Mouse (Mus musculus) forebrain, embryonic 10.5 days (tissue): ENCODE data around the gene Hpd. TPM values are rescaled to one million over a fixed set of nuclear protein-coding genes. Genes with fewer than 3 reads are reported as not detected.
A peak's percentile ranks its signal among the peaks of the same experiment; 100 is the strongest.

ENCODE experiments used
- DNase-seq: peaks from one replicate; pipeline ENCODE4 v3.0.0-alpha.2; 2017; ENCODE audit warnings: low spot score; ENCODE audit errors: extremely low spot score
- H3K27ac ChIP-seq: fragments of 300-500 bp; sonication (generic); 2 replicates; pipeline ENCODE4 v1.5.1; 2016; ENCODE audit warnings: mild to moderate bottlenecking
- H3K27me3 ChIP-seq: fragments of 300-500 bp; sonication (generic); 2 replicates; pipeline ENCODE4 v1.6.1; 2016; ENCODE audit warnings: mild to moderate bottlenecking; ENCODE audit not compliant: poor library complexity, severe bottlenecking
- H3K36me3 ChIP-seq: fragments of 300-500 bp; sonication (generic); replicated peaks from 2 replicates; pipeline ENCODE4 v1.6.1; 2016; ENCODE audit warnings: mild to moderate bottlenecking, moderate library complexity
- H3K4me1 ChIP-seq: fragments of 300-500 bp; sonication (generic); 2 replicates; pipeline ENCODE4 v1.6.1; 2016
- H3K4me3 ChIP-seq: fragments of 300-500 bp; sonication (generic); 2 replicates; pipeline ENCODE4 v1.5.1; 2016; ENCODE audit warnings: mild to moderate bottlenecking, moderate library complexity
- H3K9me3 ChIP-seq: fragments of 300-500 bp; sonication (generic); 2 replicates; pipeline ENCODE4 v1.6.1; 2016; ENCODE audit warnings: mild to moderate bottlenecking, moderate library complexity
- WGBS: fragments of 180-500 bp; shearing (Covaris S2); methylation state at CpG from one replicate; pipeline ENCODE4 v1.1.7; 2016; 5-methylcytosine and 5-hydroxymethylcytosine counted together
- polyA plus RNA-seq: library from polyadenylated mRNA; unstranded; fragments of >200 nt; fragmentation: Nextera tagmentation; extraction: Ambion mirVana; gene quantifications from 2 replicates; pipeline ENCODE4 v1.2.1, GENCODE M21; 2016

The Hpd gene
- polyA plus RNA-seq, 1 experiment from 2014 or later = 0.31 TPM

DNA sequence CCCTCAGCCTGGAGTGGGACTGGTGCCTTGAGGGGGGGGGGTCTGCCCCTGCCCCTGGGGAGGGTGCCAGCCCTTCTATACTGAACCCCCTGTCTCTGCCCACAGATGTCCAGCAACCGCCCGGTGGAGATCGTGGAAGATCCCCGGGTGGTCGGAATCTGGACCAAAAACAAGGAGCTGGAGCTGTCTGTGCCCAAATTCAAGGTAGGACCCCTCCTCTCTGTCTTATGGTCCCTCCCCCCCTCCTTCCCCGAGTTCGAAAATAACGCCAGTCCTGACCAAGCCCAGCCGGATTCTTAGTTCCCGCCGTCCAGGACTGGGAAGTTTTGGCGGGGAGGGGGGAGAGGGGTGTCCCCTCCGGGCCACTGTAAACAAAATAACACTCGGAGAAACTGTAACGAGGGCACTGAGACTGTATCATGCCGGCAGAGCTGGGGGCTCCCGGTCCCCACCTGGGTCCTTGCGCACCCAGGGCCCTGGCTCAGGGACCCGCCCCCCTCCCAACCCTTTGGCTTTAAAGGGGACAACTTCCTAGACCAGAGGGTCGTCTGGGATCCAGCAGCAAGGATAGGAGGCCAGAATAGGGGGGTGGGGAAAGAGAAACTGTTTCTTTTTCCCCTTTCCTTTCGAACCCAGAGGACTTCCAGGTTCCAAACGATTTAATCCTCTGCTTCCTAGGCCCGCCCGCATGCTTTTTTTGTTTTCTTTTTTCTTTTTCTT is 39.1 kb downstream of the Hpd start:
- under 1% methylated on average over 24 of the region's 24 CpGs for WGBS
- Histone ChIP-seq H3K9me3 (no peaks in the 10 kb centered on the region), H3K36me3 (peaks cover 46% of the 10 kb centered on the region), H3K4me1 (peaks cover 67% of the 10 kb centered on the region), H3K27ac (peak overlapping the region; percentile 100), H3K27me3 (no peaks in the 10 kb centered on the region), H3K4me3 (peak overlapping the region; percentile 98)
- DNase-seq = peak; percentile 47

DNA sequence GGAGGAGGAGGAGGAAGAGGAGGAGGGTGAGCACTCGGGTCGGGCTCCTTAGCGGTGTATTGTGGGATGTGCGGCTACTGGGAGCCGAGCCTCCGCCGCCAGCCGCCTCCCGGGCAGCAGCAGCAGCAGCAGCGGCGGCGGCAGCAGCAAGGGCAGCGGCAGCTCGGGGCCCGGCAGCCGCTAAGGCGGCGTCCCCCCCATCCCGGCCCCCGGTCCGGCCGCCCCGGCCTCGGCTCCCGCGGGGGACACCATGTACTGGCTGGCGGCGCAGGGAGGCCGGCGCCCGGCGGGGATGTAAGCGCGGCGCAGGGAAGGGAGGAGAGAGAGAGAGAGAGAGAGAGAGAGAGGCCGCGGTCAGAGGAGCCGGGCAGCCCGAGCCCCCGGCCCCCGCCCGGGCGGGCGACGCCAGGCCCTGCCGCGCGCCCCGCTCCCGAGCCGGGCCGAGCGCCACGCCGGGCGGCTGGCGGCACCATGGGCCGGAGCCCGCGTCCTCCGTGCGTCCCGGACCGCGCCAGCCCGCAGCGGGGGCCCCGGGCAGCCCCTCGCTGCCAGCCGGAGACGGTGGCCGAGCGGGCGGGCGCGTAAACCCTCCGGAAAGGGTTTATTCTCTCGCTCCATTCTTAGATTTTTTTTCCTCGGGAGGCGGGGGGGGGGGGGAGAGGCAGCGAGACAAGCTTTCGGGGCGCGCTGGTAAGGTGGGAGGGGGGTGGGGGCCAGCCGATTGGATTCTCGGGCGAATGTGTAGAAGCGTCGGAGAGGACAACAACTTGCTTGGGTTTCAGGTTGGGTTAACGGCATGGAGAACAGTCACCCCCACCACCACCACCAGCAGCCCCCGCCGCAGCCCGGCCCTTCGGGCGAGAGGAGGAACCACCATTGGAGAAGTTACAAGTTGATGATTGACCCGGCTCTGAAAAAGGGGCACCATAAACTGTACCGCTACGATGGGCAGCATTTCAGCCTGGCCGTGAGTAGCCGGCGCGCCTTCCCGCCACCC is 40.1 kb downstream of the Hpd start, which contains the start of gene Setd1b:
Setd1b (plus strand) TSS at position 33 of the 997 bp plus-strand sequence.
- under 1% methylated on average over 91 of the region's 103 CpGs for WGBS
- no peaks in the 10 kb centered on the region for H3K9me3 ChIP-seq
- H3K27ac ChIP-seq = peak within 1 kb of the TSS; percentile 100
- peak; percentile 73 for DNase-seq
- H3K36me3 ChIP-seq = peaks cover 36% of the 10 kb centered on the region
- peaks cover 68% of the 10 kb centered on the region for H3K4me1 ChIP-seq
- H3K27me3 ChIP-seq = no peaks in the 10 kb centered on the region
- H3K4me3 ChIP-seq = peak within 1 kb of the TSS; percentile 98

DNA sequence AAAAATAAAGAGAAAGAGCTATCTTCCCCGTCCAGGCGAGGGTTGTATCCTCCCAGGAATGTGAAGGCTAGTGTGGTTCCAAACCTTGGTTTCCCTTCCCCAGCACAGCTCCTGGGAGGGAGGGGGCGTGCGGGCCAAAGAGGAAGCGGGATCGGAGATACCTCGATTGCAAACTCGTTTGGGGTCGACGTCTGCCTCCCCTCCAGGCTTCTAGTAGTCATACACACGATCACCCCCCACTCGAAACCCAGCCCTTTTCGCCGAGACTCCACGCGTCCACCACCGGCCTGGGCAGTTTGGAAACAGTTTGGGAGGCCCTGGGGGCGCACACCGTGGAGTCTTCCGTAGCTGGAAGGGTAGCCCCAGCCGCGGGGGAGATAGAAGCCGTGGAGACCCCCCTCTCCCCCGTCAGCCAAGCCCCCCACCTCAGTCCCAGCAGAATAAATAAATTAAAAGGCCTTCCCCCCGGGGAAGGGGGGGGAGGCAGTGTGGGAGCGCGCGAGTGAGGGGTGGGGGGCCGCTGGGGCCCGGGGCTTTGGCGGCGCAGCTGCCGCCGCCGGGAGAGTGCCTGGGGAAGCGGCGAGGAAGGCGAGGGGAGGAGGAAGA is 40.9 kb downstream of the Hpd start:
- WGBS = under 1% methylated on average over 35 of the region's 38 CpGs
- DNase-seq = peak; percentile 74
- H3K36me3 ChIP-seq = peaks cover 34% of the 10 kb centered on the region
- no peaks in the 10 kb centered on the region for H3K27me3 ChIP-seq
- peaks cover 73% of the 10 kb centered on the region for H3K4me1 ChIP-seq
- H3K4me3 ChIP-seq = peak overlapping the region; percentile 98
- peak overlapping the region; percentile 100 for H3K27ac ChIP-seq
- no peaks in the 10 kb centered on the region for H3K9me3 ChIP-seq

DNA sequence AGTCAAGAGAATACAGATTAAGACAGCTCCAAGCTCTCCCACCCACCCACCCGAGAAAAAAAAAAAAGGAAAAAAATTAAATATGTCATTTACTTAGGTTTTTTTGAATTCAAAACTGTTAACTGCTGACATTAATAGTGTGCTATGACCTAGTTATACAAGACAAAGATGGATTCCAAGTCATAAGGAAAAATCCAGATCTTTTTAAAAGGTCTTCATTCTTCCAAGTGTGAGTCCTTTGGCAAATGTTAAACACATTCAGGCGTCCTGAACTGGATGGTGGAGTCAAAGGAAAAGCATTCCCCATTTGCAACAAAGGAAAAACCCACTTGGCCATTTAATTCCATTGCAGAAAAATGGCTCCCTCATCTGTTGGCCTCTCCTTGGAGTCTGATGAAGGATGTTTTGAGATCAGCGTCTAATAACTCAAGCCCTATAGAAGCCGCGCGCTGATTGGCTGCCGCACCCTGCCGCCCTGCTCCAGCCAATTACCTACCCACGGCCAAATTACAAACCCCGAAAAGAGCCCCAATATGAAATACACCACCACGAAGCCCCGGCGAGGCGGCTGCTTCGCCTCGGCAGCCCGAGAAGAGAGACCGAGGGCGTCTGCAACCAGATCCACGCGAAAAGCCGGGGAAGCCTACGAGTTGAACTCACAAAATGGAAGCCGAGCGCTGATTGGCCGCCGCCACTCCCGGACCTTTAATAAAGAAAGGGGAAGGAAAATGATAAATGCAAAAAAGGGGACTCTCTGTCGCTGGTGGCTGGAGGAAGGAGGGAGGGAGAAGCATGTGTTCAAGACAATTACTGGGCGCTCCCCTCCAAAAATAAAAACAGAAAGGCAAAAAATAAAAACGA is 41.6 kb downstream of the Hpd start:
- peaks cover 31% of the 10 kb centered on the region for H3K36me3 ChIP-seq
- peaks cover 73% of the 10 kb centered on the region for H3K4me1 ChIP-seq
- H3K4me3 ChIP-seq = peak overlapping the region; percentile 98
- DNase-seq = peak; percentile 92
- H3K9me3 ChIP-seq = no peaks in the 10 kb centered on the region
- no peaks in the 10 kb centered on the region for H3K27me3 ChIP-seq
- 0% methylated on average over 31 of the region's 31 CpGs for WGBS
- peak overlapping the region; percentile 100 for H3K27ac ChIP-seq

DNA sequence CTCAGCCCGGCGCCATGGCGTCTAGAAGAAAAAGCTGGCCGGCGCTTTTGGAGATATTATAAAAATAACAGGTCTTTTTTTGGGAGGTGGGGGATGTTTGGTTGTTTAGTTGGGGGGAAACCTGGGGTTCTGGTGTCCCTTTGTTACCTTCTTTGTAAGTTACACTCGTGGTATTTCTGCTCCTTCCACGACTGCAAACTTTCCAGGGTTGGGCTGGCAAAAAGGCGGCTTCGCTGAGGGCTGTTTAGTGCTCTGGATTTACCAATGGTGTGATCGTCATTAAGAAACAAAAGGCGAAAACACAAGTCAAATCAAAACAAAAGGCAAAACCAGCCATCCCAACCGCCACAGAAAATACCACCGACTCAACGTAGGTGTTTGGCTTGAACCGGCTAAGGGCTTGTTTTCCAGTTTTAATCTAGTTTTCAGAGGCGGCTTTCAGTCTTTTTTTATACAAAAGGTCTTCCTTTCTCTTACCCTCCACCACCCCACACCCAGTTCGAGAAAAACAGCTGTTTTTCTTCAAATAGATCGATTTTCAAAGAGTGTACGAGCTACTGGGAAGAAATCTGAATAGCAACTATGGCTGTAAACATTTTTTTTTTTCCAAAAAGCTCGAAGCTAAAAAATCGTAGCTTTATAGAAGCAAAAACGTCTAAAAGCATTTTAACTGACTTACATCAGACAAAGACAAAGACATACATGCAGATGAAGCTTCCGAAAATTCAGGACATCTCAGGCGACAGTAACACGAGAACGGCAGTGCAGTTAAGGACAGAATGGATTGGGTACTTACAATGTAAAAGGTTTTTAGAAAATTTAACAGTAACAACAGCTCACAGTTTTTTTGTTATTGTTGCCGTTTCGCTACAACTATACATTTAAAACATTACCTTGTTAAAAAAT is 42.6 kb downstream of the Hpd start:
- no peaks in the 10 kb centered on the region for H3K9me3 ChIP-seq

DNA sequence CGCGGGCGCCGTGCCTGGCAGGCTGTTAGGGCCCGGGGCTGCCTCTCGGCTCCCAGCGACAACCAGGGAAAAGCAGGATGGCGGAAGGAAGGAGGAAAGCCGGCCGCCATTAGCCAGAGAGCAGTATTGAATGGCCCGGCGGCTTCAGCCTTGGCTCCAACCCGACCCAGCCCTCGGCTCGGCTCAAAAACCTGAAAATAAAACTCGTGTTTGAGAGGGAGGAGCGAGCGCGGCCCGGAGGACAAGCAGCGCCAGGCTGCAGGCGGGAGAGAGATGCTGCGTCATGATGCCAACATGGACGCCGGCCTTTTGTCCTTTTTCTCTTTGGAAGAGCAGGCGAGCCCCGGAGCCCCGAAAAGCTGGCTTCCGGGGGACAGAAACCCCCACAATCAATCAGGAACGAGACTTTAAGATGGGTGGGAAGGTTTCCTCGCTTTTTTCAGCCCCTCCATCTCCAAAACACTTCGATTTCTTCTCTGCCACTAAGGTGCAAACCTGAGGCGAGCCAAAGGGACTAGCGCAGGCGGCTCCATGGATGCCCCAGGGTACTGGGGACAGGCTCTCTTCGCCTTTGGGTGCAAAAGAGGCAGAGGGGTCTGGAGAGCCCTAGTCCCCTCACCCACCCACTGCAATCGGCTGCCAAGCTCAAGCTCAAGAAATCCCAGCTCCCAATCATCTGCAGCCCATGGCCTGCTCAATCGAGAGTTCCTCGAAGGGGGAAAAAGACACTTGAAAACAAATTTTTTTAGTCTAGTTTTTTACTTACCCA is 43.4 kb downstream of the Hpd start:
- Histone ChIP-seq H3K27me3 (no peaks in the 10 kb centered on the region), H3K36me3 (peaks cover 30% of the 10 kb centered on the region), H3K4me3 (peak overlapping the region; percentile 98), H3K9me3 (no peaks in the 10 kb centered on the region), H3K27ac (peak overlapping the region; percentile 100), H3K4me1 (peaks cover 73% of the 10 kb centered on the region)
- peak; percentile 80 for DNase-seq
- under 1% methylated on average over 39 of the region's 39 CpGs for WGBS

More for the DNA sequence above, 42.6 kb downstream of the Hpd start:
- peak overlapping the region; percentile 100 for H3K27ac ChIP-seq
- WGBS = under 1% methylated on average over 28 of the region's 28 CpGs
- peak overlapping the region; percentile 98 for H3K4me3 ChIP-seq
- peaks cover 73% of the 10 kb centered on the region for H3K4me1 ChIP-seq
- DNase-seq = peak; percentile 50
- no peaks in the 10 kb centered on the region for H3K27me3 ChIP-seq
- H3K36me3 ChIP-seq = peaks cover 30% of the 10 kb centered on the region

DNA sequence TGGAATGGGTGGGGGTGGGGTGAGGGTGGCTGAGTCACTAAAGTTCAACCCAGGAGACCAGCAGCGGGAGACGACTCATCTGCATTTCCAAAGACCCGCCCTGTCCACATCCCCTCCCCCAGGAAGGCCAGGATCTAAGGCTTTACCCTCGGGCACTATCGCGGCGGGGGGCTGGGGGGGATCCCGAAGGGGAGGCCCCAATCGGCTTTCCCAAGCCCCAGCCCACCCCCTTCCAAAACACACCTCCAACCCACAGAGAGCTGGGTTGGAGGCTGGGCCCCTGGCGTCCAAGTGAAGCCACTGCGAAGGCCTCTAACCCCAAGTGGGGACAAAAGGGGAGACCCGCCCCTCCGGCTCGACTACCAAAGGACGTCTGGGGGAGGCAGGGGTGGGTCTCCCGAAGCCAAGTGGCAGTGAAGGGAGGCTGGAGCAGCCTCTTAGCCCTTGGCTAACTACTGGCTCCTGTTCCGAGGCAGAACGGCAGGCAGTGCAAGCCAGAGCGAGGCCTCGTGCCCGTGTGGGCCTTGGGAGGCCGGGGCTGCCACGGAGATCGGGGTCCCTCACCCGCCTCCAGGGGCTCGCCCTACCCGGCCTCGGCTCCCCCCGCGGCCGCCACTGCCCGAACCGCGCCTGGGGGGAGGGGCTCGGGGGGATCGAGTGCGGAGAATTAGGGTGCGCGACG is 44.2 kb downstream of the Hpd start:
- peaks cover 73% of the 10 kb centered on the region for H3K4me1 ChIP-seq
- H3K27ac ChIP-seq = peak overlapping the region; percentile 100
- H3K9me3 ChIP-seq = no peaks in the 10 kb centered on the region
- peak overlapping the region; percentile 98 for H3K4me3 ChIP-seq
- DNase-seq = peak; percentile 91
- under 1% methylated on average over 39 of the region's 40 CpGs for WGBS
- H3K27me3 ChIP-seq = no peaks in the 10 kb centered on the region
- H3K36me3 ChIP-seq = peaks cover 32% of the 10 kb centered on the region

DNA sequence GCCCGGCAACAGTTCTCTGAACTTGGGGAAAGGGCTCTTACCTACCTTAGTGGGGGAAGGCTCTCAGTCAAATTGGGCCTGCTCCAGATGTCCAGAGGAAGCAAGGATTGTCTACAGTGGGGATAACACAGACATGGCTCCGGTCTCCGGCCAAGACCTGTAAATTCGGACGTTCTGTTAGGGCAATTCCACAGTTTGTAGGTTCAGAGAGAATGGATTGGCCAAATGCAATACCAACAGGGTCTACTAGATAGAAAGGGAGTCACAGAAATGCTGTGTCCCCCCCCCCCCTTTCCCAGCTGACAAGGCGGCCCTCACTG is 44.7 kb downstream of the Hpd start:
- H3K36me3 ChIP-seq = peaks cover 32% of the 10 kb centered on the region
- H3K9me3 ChIP-seq = no peaks in the 10 kb centered on the region
- 0% methylated on average over 6 of the region's 6 CpGs for WGBS
- peak overlapping the region; percentile 100 for H3K27ac ChIP-seq
- no peak for DNase-seq
- peaks cover 73% of the 10 kb centered on the region for H3K4me1 ChIP-seq
- no peaks in the 10 kb centered on the region for H3K27me3 ChIP-seq
- H3K4me3 ChIP-seq = peak overlapping the region; percentile 98

DNA sequence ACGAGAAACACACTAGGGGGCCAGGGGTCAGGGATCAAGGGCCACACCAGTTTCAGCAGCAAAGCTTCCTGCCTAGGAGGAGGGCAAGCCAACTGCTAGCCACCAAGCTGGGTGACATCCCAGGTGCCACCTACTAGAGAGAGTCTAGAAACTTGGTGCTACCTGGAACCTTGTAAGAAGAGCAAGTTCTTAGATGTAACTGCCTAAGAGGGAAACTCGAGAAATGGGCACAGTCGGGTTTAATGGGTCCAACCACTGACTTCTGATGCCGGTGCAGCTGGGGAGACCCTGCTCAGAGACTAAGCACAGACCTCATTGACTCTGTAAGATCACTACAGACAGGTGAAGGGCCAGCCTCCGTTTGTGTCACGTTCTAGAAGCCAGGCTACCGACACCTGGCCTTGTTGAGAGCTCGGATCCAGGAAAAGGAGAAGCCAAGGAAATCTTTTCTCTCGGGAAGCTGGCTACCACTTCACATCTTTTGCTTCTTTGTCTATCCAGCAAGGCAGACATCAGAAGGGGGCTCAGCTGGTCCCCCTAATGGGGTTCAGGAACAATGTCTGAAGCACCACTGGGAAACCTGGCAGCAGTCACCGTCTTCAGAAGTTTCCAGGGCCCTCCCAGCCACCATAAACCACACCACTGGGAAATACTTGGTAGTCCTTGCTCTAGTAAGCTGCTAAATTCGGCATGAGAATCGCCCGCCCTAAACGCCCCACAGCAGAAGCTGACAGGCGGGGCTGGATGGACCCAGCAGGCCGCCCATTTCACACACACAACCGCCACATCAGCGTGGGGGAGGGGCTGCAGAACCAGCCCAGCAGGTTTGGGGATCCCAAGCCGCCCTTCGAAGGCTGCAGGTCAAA is 45.2 kb downstream of the Hpd start:
- H3K9me3 ChIP-seq = no peaks in the 10 kb centered on the region
- under 1% methylated on average over 20 of the region's 20 CpGs for WGBS
- DNase-seq = peak; percentile 77
- H3K36me3 ChIP-seq = peaks cover 32% of the 10 kb centered on the region
- peak overlapping the region; percentile 98 for H3K4me3 ChIP-seq
- H3K27me3 ChIP-seq = no peaks in the 10 kb centered on the region
- peak overlapping the region; percentile 100 for H3K27ac ChIP-seq
- H3K4me1 ChIP-seq = peaks cover 79% of the 10 kb centered on the region
